Mouse (Mus musculus): ENCODE measurements around the gene Atp9a.

- TF ChIP-seq HCFC1 (IDR thresholded peaks at IDR 0.05; ENCODE audit: borderline replicate concordance, insufficient read depth, low read length) (no peak), CHD2 (IDR thresholded peaks at IDR 0.05; ENCODE audit: low read depth, low read length) (no peak), ZNF384 (IDR thresholded peaks at IDR 0.05; ENCODE audit: low read depth, low read length) (no peak), ZC3H11A (IDR thresholded peaks at IDR 0.05; ENCODE audit: borderline replicate concordance, low read depth, low read length) (no peak)
These were observed 108.8 kb downstream of the Atp9a start for GRCm38 (mm10) chr2:168633301-168633816.
